Mouse (Mus musculus) heart, embryonic 12.5 days (tissue): ENCODE results near the gene Tnnt2. TPM values are rescaled to one million over a fixed set of nuclear protein-coding genes. Genes with fewer than 3 reads are reported as not detected.

Source experiments
- ATAC-seq: fragments of 200-750 bp; cut with Nextera tagmentation; 2 replicates; pipeline ENCODE4 v1.8.0; 2017; ENCODE audit warnings: moderate TSS enrichment, moderate library complexity; ENCODE audit not compliant: insufficient number of reproducible peaks, low FRiP score
- H3K27ac ChIP-seq: fragments of 300-500 bp; sonication (generic); 2 replicates; pipeline ENCODE4 v1.5.1; 2016; ENCODE audit warnings: mild to moderate bottlenecking, moderate library complexity; ENCODE audit not compliant: poor library complexity, severe bottlenecking
- H3K27me3 ChIP-seq: fragments of 300-500 bp; sonication (generic); replicated peaks from 2 replicates; pipeline ENCODE4 v1.6.1; 2016; ENCODE audit warnings: mild to moderate bottlenecking, moderate library complexity
- H3K36me3 ChIP-seq: fragments of 300-500 bp; sonication (generic); 2 replicates; pipeline ENCODE4 v1.6.1; 2016; ENCODE audit warnings: mild to moderate bottlenecking, moderate library complexity
- H3K4me1 ChIP-seq: fragments of 300-500 bp; sonication (generic); replicated peaks from 2 replicates; pipeline ENCODE4 v1.6.1; 2016; ENCODE audit warnings: mild to moderate bottlenecking
- H3K4me2 ChIP-seq: fragments of 300-500 bp; sonication (generic); 2 replicates; pipeline ENCODE4 v1.6.1; 2016; ENCODE audit warnings: mild to moderate bottlenecking, moderate library complexity
- H3K4me3 ChIP-seq: fragments of 300-500 bp; sonication (generic); 2 replicates; pipeline ENCODE4 v1.5.1; 2016; ENCODE audit warnings: mild to moderate bottlenecking
- H3K9ac ChIP-seq: fragments of 300-500 bp; sonication (generic); 2 replicates; pipeline ENCODE4 v1.6.1; 2016; ENCODE audit warnings: mild to moderate bottlenecking, moderate library complexity
- H3K9me3 ChIP-seq: fragments of 300-500 bp; sonication (generic); replicated peaks from 2 replicates; pipeline ENCODE4 v1.6.1; 2016; ENCODE audit warnings: mild to moderate bottlenecking, moderate library complexity
- WGBS: fragments of 180-500 bp; shearing (Covaris S2); methylation state at CpG from one replicate; pipeline ENCODE4 v1.1.7; 2016; 5-methylcytosine and 5-hydroxymethylcytosine counted together
- polyA plus RNA-seq: library from polyadenylated mRNA; unstranded; fragments of >200 nt; fragmentation: Nextera tagmentation; extraction: Ambion mirVana; gene quantifications from 2 replicates; pipeline ENCODE4 v1.2.1, GENCODE M21; 2016

Tnnt2 gene
- 5,319 and 5,490 TPM in 2 replicates for polyA plus RNA-seq

- 17% methylated on average over 9 of the region's 9 CpGs for WGBS
- Histone ChIP-seq H3K4me3 (peak within 1 kb of the TSS; percentile 67), H3K4me1 (peaks cover 72% of the 10 kb centered on the region), H3K36me3 (peaks cover 19% of the 10 kb centered on the region), H3K27ac (peak within 1 kb of the TSS; percentile 97), H3K9ac (peak within 1 kb of the TSS; percentile 95), H3K4me2 (peak within 1 kb of the TSS; percentile 68), H3K27me3 (no peaks in the 10 kb centered on the region), H3K9me3 (no peaks in the 10 kb centered on the region)
- peak; percentile 80 for ATAC-seq
These were observed at the start of gene Tnnt2 for GRCm38 (mm10) chr1:135835716-135836483. Tnnt2 (plus strand) TSS chr1:135836354.

- Histone ChIP-seq H3K4me3 (no peak overlapping the region), H3K36me3 (no peaks in the 10 kb centered on the region), H3K9ac (no peak overlapping the region), H3K4me1 (peaks cover 38% of the 10 kb centered on the region), H3K4me2 (no peak overlapping the region), H3K9me3 (no peaks in the 10 kb centered on the region), H3K27me3 (no peaks in the 10 kb centered on the region), H3K27ac (no peak overlapping the region)
- no peak for ATAC-seq
- 45% methylated on average over 3 of the region's 3 CpGs for WGBS
These were observed 48.4 kb upstream of the Tnnt2 start for GRCm38 (mm10) chr1:135787799-135788198.

- Histone ChIP-seq H3K4me1 (peaks cover 43% of the 10 kb centered on the region), H3K9ac (peak overlapping the region; percentile 32; the same call in 1 of the 2 replicates), H3K27ac (0 out of 2 replicates have a peak overlapping the region, but pooled peaks have one; percentile 1), H3K4me3 (no peak overlapping the region), H3K9me3 (no peaks in the 10 kb centered on the region), H3K36me3 (no peaks in the 10 kb centered on the region), H3K27me3 (no peaks in the 10 kb centered on the region), H3K4me2 (peak overlapping the region; percentile 51)
- 7% methylated on average over 10 of the region's 10 CpGs for WGBS
- ATAC-seq, result no peak
These were observed 47.4 kb upstream of the Tnnt2 start for GRCm38 (mm10) chr1:135788708-135789107.

GRCm38 (mm10) chr1:135789815-135790214 is 46.3 kb upstream of the Tnnt2 start:
- no peak for ATAC-seq

GRCm38 (mm10) chr1:135792143-135792939 is 43.8 kb upstream of the Tnnt2 start:
- Histone ChIP-seq H3K36me3 (no peaks in the 10 kb centered on the region), H3K9ac (no peak overlapping the region), H3K27me3 (no peaks in the 10 kb centered on the region), H3K4me2 (no peak overlapping the region), H3K9me3 (no peaks in the 10 kb centered on the region), H3K27ac (no peak overlapping the region; the same call in 1 of the 2 replicates), H3K4me1 (peaks cover 79% of the 10 kb centered on the region), H3K4me3 (no peak overlapping the region)
- no peak for ATAC-seq
- 69% methylated on average over 13 of the region's 13 CpGs for WGBS

More at GRCm38 (mm10) chr1:135789815-135790214, 46.3 kb upstream of the Tnnt2 start:
- no peaks in the 10 kb centered on the region for H3K27me3 ChIP-seq
- no peak overlapping the region for H3K4me3 ChIP-seq
- no peaks in the 10 kb centered on the region for H3K36me3 ChIP-seq
- H3K27ac ChIP-seq, result no peak overlapping the region
- peaks cover 54% of the 10 kb centered on the region for H3K4me1 ChIP-seq
- no peaks in the 10 kb centered on the region for H3K9me3 ChIP-seq
- H3K9ac ChIP-seq, result no peak overlapping the region
- no peak overlapping the region for H3K4me2 ChIP-seq
- WGBS, result 15% methylated on average over 5 of the region's 5 CpGs

- Histone ChIP-seq H3K36me3 (no peaks in the 10 kb centered on the region), H3K9ac (peak overlapping the region; percentile 73), H3K4me1 (peaks cover 77% of the 10 kb centered on the region), H3K27ac (peak overlapping the region; percentile 94), H3K4me2 (peak overlapping the region; percentile 74), H3K9me3 (no peaks in the 10 kb centered on the region), H3K27me3 (no peaks in the 10 kb centered on the region), H3K4me3 (peak overlapping the region; percentile 36)
- ATAC-seq, result peak; percentile 24; the same call in 1 of the 2 replicates
- WGBS, result 12% methylated on average over 27 of the region's 27 CpGs
These were observed 42.6 kb upstream of the Tnnt2 start for GRCm38 (mm10) chr1:135793370-135794215.

- peak; percentile 74 for ATAC-seq
- WGBS, result 5% methylated on average over 20 of the region's 20 CpGs
- Histone ChIP-seq H3K9ac (peak overlapping the region; percentile 73), H3K27ac (peak overlapping the region; percentile 94), H3K36me3 (no peaks in the 10 kb centered on the region), H3K27me3 (no peaks in the 10 kb centered on the region), H3K4me2 (peak overlapping the region; percentile 74), H3K9me3 (no peaks in the 10 kb centered on the region), H3K4me3 (peak overlapping the region; percentile 36), H3K4me1 (peaks cover 80% of the 10 kb centered on the region)
These were observed 41.7 kb upstream of the Tnnt2 start for GRCm38 (mm10) chr1:135794216-135795134.

GRCm38 (mm10) chr1:135798492-135798891 is 37.7 kb upstream of the Tnnt2 start:
- peak overlapping the region; percentile 82 for H3K4me2 ChIP-seq

GRCm38 (mm10) chr1:135799109-135799627 is 37.0 kb upstream of the Tnnt2 start:
- Histone ChIP-seq H3K27me3 (no peaks in the 10 kb centered on the region), H3K4me1 (peaks cover 85% of the 10 kb centered on the region), H3K4me3 (peak overlapping the region; percentile 58), H3K9ac (peak overlapping the region; percentile 89), H3K36me3 (peaks cover 23% of the 10 kb centered on the region), H3K27ac (peak overlapping the region; percentile 100), H3K4me2 (peak overlapping the region; percentile 82), H3K9me3 (no peaks in the 10 kb centered on the region)
- peak; percentile 12 for ATAC-seq
- 9% methylated on average over 8 of the region's 8 CpGs for WGBS

More at GRCm38 (mm10) chr1:135798492-135798891, 37.7 kb upstream of the Tnnt2 start:
- H3K4me3 ChIP-seq, result no peak overlapping the region
- peak overlapping the region; percentile 100 for H3K27ac ChIP-seq
- no peaks in the 10 kb centered on the region for H3K27me3 ChIP-seq
- no peak for ATAC-seq
- H3K9ac ChIP-seq, result peak overlapping the region; percentile 89; the same call in 1 of the 2 replicates
- peaks cover 16% of the 10 kb centered on the region for H3K36me3 ChIP-seq
- peaks cover 85% of the 10 kb centered on the region for H3K4me1 ChIP-seq
- 50% methylated on average over 1 of the region's 1 CpGs for WGBS
- no peaks in the 10 kb centered on the region for H3K9me3 ChIP-seq
